Mouse (Mus musculus) ES-E14 (cell line): ENCODE measurements around the gene Tmem120b. TPM values are rescaled to one million over a fixed set of nuclear protein-coding genes. Genes with fewer than 3 reads are reported as not detected.

Source experiments
- DNase-seq: peaks from one replicate; pipeline ENCODE4 v3.0.0-alpha.2; 2013; ENCODE audit warnings: low read depth, low spot score
- H3K27ac ChIP-seq: 2 replicates; pipeline ENCODE4 v1.5.1; 2012; ENCODE audit warnings: low read depth, mild to moderate bottlenecking, low read length, moderate library complexity, mixed read lengths; ENCODE audit not compliant: poor library complexity, insufficient read depth, severe bottlenecking
- H3K36me3 ChIP-seq: 2 replicates; pipeline ENCODE4 v1.6.1; 2012; ENCODE audit warnings: mild to moderate bottlenecking, low read length, moderate library complexity, mixed read lengths; ENCODE audit not compliant: control insufficient read depth, poor library complexity, insufficient read depth, severe bottlenecking
- H3K4me1 ChIP-seq, 2 experiments: fragments of 150-350 bp in 1 of 2; sonication (generic) in 1 of 2; 2 replicates each; pipeline ENCODE4 v1.6.1; 2012; ENCODE audit warnings: low read length in 2 of 2, mild to moderate bottlenecking in 1 of 2, mixed read lengths in 1 of 2; ENCODE audit not compliant: control insufficient read depth in 2 of 2, insufficient read depth in 2 of 2, poor library complexity in 1 of 2
- H3K4me3 ChIP-seq, 2 experiments: fragments of 150-350 bp in 1 of 2; sonication (generic) in 1 of 2; 2 replicates each; pipeline ENCODE4 v1.5.1; 2012; ENCODE audit warnings: low read length in 2 of 2, low read depth in 1 of 2, mild to moderate bottlenecking in 1 of 2, mixed read lengths in 1 of 2; ENCODE audit not compliant: insufficient read depth in 1 of 2, poor library complexity in 1 of 2, severe bottlenecking in 1 of 2
- H3K9ac ChIP-seq: 2 replicates; pipeline ENCODE4 v1.6.1; 2012; ENCODE audit warnings: low read depth, mild to moderate bottlenecking, low read length, mixed read lengths; ENCODE audit not compliant: poor library complexity, insufficient read depth, severe bottlenecking
- H3K9me3 ChIP-seq: fragments of 150-350 bp; sonication (generic); 2 replicates; pipeline ENCODE4 v1.6.1; 2012; ENCODE audit warnings: low read depth, mild to moderate bottlenecking, low read length; ENCODE audit not compliant: control insufficient read depth, insufficient read depth
- CHD2 ChIP-seq: IDR thresholded peaks from 2 replicates; pipeline ENCODE4 v1.6.1; 2014; ENCODE audit warnings: mild to moderate bottlenecking, low read depth, low read length, inconsistent platforms
- HCFC1 ChIP-seq: IDR thresholded peaks from 2 replicates; pipeline ENCODE4 v1.6.1; 2012; ENCODE audit warnings: low read length, inconsistent platforms, borderline replicate concordance; ENCODE audit not compliant: insufficient read depth
- MAFK ChIP-seq: IDR thresholded peaks from 2 replicates; pipeline ENCODE4 v1.6.1; 2014; ENCODE audit warnings: mild to moderate bottlenecking, low read depth, low read length, inconsistent platforms; ENCODE audit not compliant: insufficient read depth
- ZC3H11A ChIP-seq: IDR thresholded peaks from 2 replicates; pipeline ENCODE4 v1.6.1; 2012; ENCODE audit warnings: low read depth, mild to moderate bottlenecking, inconsistent platforms, low read length, borderline replicate concordance
- ZNF384 ChIP-seq: IDR thresholded peaks from 2 replicates; pipeline ENCODE4 v1.6.1; 2012; ENCODE audit warnings: low read depth, low read length, inconsistent platforms
- in situ Hi-C, 2 experiments: fragments of 600-800 bp; cut with MboI; formaldehyde crosslinking; loops; one replicate each; pipeline ENCODE4 v1.15.1; 2025; ENCODE audit warnings: low sequenced_read_pairs in 2 of 2, inconsistent platforms in 1 of 2; ENCODE audit not compliant: unreplicated experiment in 2 of 2
- total RNA-seq: library from RNA; depleted of rRNA; stranded (reverse); fragments of 300-350 nt; gene quantifications from 2 replicates; pipeline ENCODE4 v1.2.3, GENCODE M21; 2012

Tmem120b gene
- total RNA-seq, 1 experiment = 21.9 TPM

DNA sequence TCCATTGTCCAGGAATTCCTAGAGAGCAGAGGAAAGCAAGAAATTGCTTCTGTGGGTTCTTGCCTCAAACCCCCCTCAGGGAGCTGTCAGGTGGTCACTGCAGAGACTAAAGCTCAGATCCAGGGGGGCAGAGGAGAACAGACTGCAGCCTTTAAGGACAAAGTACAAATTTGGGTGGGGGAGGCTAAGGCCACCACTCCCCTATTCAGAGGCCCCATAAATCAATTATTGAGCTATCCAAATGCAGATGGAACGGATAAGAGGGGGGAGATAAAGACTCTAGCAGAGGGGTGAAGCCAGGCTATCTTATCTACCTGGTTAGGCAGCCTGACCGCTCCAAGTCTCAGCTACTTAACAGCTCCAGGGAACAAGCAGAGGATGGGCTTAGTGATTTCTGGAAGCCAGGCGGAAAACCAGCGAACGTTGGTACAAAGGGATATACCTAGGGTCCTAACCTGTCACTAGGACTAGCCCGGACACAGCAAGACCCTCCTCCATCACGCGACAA, 66.7 kb downstream of the Tmem120b start:
- no peak for TF ChIP-seq ZC3H11A
- peak; percentile 56; the same call in 1 of the 2 replicates for TF ChIP-seq CHD2
- no peak for TF ChIP-seq ZNF384
- no peak for TF ChIP-seq HCFC1
- H3K27ac ChIP-seq = peak overlapping the region; percentile 100
- no peaks in the 10 kb centered on the region for H3K9me3 ChIP-seq
- peaks cover 0 to 7% of the 10 kb centered on the region in 2 experiments; a peak in 1 of 4 replicates for H3K4me1 ChIP-seq
- peak; percentile 77 for DNase-seq
- H3K4me3 ChIP-seq = peak overlapping the region; percentile 57 to 62
- in situ Hi-C loops = loop anchor here in 1 of 2 experiments (5.0 kb wide), 1 partner anchor 32 kb away; the partner anchor contains the start of gene Psmd9
- peak overlapping the region; percentile 79 for H3K9ac ChIP-seq
- peaks cover 6% of the 10 kb centered on the region for H3K36me3 ChIP-seq

- H3K27ac ChIP-seq = peak overlapping the region; percentile 100
- H3K36me3 ChIP-seq = peaks cover 6% of the 10 kb centered on the region
- TF ChIP-seq CHD2 (no peak), MAFK (0 out of 2 replicates have a peak, but pooled peaks have one; percentile 5)
- peak; percentile 96 for DNase-seq
- in situ Hi-C loops = no loop called here
- no peaks in the 10 kb centered on the region for H3K9me3 ChIP-seq
- peak overlapping the region; percentile 87 for H3K9ac ChIP-seq
- H3K4me1 ChIP-seq = peaks cover 2 to 7% of the 10 kb centered on the region in 2 experiments; a peak in 1 of 4 replicates
- peak overlapping the region; percentile 57 to 62 for H3K4me3 ChIP-seq
Observed at GRCm38 (mm10) chr5:123135471-123136360, 67.5 kb downstream of the Tmem120b start.

DNA sequence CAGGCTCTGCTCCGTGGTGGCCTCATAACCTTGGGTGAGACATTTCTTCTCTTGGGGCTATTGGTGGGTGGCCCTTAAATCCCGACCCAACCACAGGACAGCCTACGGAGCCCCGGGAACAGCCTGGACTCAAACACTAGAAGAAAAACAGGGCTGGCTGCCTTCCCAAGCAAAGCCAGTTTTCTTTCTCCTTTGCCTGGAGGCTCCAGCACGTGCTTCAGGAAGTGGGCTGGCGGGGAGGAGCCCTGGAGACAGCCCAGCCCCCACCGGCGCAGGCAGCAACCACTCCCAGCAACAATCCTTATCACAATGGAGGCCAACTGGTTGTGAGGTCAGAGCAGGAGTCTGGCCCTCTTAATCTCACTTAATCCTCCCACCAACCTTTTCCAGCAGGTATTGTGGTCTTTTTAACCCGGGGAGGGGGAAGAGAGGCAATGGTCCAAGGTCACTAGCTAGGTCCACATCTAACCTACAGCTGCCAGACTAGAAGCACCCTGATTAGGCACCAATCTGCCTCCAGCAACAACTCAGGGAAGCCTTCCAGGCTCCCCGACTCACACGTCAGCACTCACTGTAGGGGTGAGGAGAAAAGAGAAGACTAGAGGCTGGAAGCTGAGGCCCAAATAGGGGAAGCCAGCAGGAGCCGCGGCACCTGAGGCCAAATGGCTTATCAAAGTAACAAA, 68.3 kb downstream of the Tmem120b start:
- no peaks in the 10 kb centered on the region for H3K9me3 ChIP-seq
- H3K4me1 ChIP-seq = peaks cover 2 to 7% of the 10 kb centered on the region in 2 experiments; a peak in 1 of 4 replicates
- peak overlapping the region; percentile 67 to 70 for H3K4me3 ChIP-seq
- peak overlapping the region; percentile 100 for H3K27ac ChIP-seq
- peaks cover 6% of the 10 kb centered on the region for H3K36me3 ChIP-seq
- in situ Hi-C loops = no loop called here
- H3K9ac ChIP-seq = peak overlapping the region; percentile 87
- TF ChIP-seq CHD2 (peak; percentile 51; the same call in 1 of the 2 replicates), MAFK (no peak)
- DNase-seq = peak; percentile 79

- TF ChIP-seq ZNF384 = no peak
- TF ChIP-seq ZC3H11A = no peak
- TF ChIP-seq CHD2 = peak; percentile 39; the same call in 1 of the 2 replicates
- TF ChIP-seq MAFK = peak; percentile 39; the same call in 1 of the 2 replicates
- Histone ChIP-seq H3K4me1 (peaks cover 2 to 4% of the 10 kb centered on the region in 2 experiments; a peak in 1 of 4 replicates), H3K9ac (peak overlapping the region; percentile 85), H3K36me3 (peaks cover 6% of the 10 kb centered on the region), H3K27ac (peak overlapping the region; percentile 100), H3K4me3 (peak overlapping the region; percentile 67 to 70), H3K9me3 (no peaks in the 10 kb centered on the region)
- in situ Hi-C loops = no loop called here
- DNase-seq = peak; percentile 80
Observed at GRCm38 (mm10) chr5:123137044-123137909, 69.1 kb downstream of the Tmem120b start.
